Mouse (Mus musculus) heart, postnatal 4 days (tissue): ENCODE results near the gene Mpp6. TPM values are rescaled to one million over a fixed set of nuclear protein-coding genes. Genes with fewer than 3 reads are reported as not detected.

Source experiments
- DNase-seq: peaks from one replicate; pipeline ENCODE4 v3.0.0; 2021
- total RNA-seq, 2 experiments: library from RNA; stranded (reverse); gene quantifications; 2 replicates each; pipeline ENCODE4 v1.2.3; 2021

The Mpp6 gene
- 10 to 100 TPM; 75.2 to 75.5 TPM for total RNA-seq

- DNase-seq: peak; percentile 92
Observed at GRCm38 (mm10) chr6:50109757-50110378, at the start of gene Mpp6. Mpp6 (plus strand) TSS chr6:50110241.

GRCm38 (mm10) chr6:50066172-50066571 is 43.9 kb upstream of the Mpp6 start:
- DNase-seq: no peak

DNA sequence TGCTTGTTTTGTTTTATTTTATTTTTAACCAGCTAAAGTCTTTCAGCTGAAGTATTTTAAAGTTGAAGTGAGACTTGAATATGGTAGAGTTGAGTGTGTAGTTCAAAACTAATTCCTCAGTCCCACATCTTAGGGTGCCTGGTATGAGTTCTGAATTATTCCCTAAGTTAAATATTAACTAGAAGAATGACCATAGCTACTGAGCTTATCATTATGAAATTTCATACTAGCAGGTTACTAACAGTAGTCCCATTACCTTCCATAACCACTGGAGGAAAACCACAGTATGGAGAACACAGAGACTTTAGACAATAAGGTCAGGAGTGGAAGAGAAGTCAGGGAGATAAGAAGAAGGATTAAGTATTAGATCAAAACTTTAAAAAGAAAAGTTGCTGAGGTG is 41.6 kb upstream of the Mpp6 start:
- DNase-seq: no peak

- DNase-seq: no peak
Observed at GRCm38 (mm10) chr6:50075248-50075647, 34.8 kb upstream of the Mpp6 start.

DNA sequence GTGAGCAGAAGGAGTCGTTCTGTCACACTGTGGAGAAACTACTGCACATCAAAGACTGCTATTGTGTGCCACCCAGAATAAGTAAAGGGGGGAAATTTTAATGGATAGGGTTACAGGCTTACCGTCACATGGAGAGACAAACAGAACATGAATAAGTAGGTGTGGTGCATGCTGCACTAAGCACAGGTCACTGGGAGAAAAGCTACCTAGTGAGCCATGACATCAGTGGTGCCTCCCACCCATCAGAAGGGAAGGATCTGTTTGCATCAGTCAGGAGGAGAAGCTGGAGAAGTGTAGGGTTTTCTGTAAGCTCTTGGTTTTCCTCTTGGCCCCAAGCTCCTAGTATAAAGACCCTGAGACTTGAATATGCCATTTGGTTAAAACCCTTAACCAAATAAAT is 33.6 kb upstream of the Mpp6 start:
- DNase-seq: no peak

GRCm38 (mm10) chr6:50080431-50080830 is 29.6 kb upstream of the Mpp6 start:
- peak; percentile 38 for DNase-seq

DNA sequence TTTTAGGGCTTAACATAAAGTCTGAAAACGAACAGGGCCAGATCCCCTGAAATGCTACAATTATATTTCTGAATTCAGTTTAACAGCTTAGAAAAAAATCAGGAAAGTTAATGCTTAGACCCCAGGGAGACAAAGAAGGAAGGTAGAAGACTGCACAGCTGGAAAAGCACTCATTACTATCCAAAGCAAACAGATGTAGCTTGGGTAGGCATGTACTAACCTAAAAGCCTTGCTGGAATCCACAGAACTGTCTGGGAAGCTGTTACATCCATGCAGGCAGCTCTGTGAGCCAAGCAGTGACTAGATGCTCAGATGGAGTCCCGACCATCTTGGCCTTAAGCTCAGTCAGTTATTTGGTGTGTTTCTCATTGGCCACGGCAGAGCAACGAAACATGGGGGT is 24.8 kb upstream of the Mpp6 start:
- DNase-seq: no peak

- DNase-seq: no peak
Observed at GRCm38 (mm10) chr6:50089333-50089732, 20.7 kb upstream of the Mpp6 start.

DNA sequence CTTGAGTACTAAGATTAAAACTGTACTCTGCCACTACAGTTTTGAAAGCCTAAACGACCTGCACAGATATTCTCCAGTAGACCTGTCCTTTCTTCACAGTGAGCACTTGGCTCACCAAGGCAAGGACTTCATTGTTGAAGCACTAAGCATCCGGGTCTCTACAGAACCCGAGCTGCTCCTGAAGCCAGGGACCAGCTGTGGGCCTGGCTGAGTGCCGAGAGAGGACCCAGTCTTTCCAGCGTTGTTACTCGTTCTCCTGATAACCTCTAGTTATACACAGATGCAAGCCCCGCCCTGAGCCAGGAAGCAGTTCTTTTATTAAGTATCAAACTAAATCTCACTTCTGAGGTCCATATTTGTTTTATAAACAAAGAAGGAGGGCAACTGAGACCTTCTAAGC is 19.8 kb upstream of the Mpp6 start:
- DNase-seq: peak; percentile 50

- DNase-seq: no peak
Observed at GRCm38 (mm10) chr6:50091462-50092154, 18.4 kb upstream of the Mpp6 start.

DNA sequence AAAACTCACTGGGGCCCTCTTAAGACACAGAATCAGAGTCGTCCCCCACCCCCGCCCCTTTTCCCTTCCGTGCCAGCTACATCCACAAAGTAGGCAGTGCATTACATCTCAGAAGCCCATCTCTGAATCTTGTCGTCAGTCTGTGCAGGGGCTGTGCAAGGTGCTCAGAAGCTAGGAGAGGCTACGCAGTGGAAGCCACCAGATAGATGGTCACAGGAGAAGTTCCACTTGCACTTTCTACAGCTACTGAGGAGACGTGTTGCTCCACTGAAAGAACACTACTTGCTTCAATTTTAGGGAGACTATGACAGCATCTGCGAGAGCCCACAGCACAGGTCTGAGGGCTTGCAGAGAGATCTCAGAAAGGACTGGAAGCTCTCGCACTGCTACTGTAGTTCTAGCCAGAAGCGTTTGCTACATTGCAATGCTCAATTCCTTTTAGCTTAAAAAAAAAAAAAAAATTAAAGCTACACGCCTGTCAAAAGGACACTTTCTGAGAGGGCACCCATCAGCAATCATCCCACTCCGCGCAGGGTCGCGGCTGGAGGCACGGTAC is 762 bp upstream of the Mpp6 start:
- no peak for DNase-seq

- peak; percentile 50 for DNase-seq
Observed at GRCm38 (mm10) chr6:50110379-50110941, 419 bp downstream of the Mpp6 start.

DNA sequence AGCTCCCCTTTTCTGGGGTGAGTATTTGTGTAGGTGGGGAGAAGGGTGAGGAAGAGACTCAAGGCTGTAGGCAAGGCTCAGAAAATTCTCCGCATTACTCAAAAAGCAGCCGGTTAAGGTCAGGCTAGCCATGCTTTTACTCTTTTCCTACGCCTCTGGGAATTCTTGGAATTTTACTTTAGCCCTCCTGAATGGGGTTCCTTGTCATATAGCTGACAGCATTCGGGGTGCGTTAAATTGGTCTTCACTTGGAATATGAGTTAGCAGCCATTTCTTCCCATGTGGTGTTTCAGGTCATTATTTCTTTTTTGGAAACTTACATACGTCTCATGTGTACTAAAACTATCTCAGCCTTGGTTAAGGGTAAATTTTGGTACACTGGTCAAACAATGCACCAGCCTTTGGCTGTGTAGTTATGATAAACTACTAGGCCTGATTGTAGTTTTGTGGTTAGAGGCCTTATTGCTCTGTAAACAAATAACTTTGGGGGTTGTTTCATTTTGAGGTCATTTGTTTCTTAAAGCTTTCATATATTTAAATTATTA is 1.1 kb downstream of the Mpp6 start:
- DNase-seq: no peak

GRCm38 (mm10) chr6:50112775-50113174 is 2.7 kb downstream of the Mpp6 start:
- peak; percentile 98 for DNase-seq

GRCm38 (mm10) chr6:50114280-50114679 is 4.2 kb downstream of the Mpp6 start:
- no peak for DNase-seq

- DNase-seq: no peak
Observed at GRCm38 (mm10) chr6:50120931-50121330, 10.9 kb downstream of the Mpp6 start.

DNA sequence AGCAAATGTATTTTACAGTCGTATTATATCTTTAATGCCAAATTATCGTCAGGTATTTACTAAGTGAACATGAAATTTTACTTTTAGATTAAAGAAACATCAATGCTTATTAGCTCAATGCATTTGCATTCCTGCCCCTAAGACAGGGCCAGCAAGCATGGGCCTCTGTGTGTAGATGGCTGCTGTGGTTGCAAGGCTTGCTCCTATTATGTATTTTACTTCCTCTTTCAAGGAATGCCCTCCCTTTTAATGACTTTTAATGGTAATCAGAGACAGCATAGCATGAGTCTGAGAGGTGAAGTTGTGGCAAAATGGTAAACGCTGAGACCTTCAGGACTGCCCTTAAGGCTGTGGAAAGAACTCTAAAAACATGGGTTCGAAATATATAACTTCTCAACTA is 12.8 kb downstream of the Mpp6 start:
- no peak for DNase-seq

GRCm38 (mm10) chr6:50124197-50124596 is 14.2 kb downstream of the Mpp6 start:
- no peak for DNase-seq

DNA sequence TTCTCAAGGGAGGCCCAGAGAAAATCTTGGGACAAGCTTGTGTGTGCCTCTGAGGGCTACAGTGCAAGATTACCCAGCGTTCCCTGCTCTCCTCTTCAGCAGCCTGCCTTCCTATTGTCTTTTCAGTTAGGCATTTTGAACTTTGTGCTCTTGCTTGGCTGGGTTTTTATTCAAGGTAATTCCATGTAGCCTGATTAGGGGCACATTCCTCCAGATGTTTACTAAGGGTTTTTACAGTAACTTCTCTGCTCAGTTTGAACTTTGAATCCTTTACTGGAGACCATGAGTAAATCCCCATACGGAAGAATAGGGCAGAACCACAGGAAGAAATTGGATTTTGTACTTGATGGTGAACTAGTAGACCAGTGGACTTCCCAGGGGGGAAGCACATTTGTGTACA is 16.3 kb downstream of the Mpp6 start:
- DNase-seq: no peak

DNA sequence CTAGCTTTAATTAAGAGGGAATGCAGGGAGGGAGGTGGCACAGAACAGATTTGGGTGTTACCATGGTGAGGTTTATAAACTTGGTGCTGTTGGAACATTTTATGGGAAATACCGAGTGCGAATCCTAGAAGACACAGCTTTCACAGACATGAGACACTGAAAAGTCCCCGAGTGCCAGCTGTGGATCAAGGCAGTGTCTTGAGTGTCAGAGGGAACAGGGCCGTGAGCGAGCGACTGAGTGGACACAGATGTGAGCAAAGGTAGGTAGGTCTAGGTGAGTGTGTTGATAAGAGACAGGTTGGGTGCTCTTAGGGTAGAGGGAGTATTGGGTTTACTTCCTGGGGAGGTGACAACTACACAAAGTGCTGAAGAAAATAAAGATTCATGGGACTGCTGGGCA is 17.5 kb downstream of the Mpp6 start:
- no peak for DNase-seq

- DNase-seq: no peak
Observed at GRCm38 (mm10) chr6:50137651-50138050, 27.6 kb downstream of the Mpp6 start.

DNA sequence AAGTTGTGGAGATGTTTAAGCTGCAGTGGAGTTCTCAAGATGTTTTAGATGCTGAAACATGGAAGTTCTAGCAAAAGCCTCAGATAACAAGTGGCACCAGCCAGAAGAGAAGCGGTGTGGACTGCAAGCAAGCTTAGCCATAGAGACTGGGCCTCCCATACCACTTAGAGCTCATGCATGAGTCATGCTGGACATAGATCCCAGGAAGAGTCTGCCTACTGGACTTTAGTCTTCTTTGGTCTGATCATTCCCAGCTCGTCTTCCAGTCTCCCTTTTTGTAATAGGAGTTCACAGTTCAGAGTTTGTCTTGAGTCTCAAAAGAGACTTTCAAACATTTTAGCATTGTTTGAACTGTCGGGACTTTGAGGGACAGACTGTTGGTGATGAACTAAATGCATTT is 29.5 kb downstream of the Mpp6 start:
- no peak for DNase-seq

DNA sequence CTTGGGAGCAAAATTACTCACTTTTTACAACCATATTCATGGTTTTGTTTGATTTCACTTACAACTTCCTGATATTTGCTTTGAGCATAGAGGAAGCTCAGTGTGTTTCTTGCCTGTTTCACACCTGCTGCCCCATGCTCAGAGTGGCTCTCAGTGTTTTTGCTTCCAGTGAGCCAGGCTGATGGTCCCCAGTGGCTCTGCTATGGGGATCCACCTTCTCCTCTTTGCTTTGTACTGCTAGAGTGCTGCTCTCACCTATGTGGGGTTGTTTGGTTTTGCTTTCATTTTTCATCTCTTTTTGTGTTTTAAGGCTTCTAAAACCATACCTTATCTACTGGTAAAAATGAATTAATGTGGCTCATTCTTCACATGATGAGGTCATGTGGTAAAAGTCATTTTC is 36.1 kb downstream of the Mpp6 start:
- DNase-seq: no peak

- DNase-seq: no peak
Observed at GRCm38 (mm10) chr6:50149378-50149777, 39.3 kb downstream of the Mpp6 start.
